Mouse (Mus musculus) A20 (cell line): ENCODE results near the gene Fezf1.

ENCODE experiments used
- DNase-seq: peaks from one replicate; pipeline ENCODE4 v3.0.0-alpha.2; 2011; ENCODE audit warnings: low read depth, low spot score

Fezf1 gene

DNA sequence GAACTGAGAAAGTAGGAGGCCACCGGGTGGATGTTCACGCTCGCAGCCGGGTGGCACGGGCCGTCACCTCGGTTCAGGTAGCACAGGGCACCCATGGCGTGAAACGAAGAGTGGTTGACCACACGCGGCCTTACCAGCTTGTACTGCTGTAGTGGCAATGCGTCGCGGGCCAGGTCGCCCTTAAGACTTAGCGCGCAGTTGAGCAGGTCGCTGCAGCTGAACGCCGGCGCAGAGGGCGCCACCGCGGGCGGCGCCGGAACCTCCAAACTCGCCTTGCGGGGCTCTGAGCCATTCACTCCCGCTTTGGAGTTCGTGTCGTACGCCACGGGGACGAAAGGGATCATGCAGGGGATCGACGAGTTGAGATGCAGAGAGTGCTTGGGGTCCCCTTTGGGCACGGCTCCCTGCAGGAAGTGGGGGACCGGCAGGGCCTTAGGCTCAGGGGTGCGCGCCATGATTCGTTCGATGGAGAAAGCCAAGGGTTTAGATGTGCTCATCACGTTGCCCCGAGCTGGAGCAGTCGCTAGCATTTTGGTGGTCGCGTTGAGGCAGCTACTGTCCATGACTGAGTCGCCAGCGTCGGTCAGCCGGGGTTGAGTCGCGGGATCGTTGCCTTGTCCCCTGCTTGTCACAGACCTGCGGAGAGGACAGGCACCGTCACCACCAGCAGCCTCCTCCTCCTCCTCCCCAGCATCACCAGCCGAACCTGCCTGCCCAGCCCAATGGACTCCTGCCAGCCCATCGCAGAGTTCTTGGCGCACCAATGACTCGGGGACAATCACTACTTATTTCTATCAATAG is 450 bp downstream of the Fezf1 start:
- no peak for DNase-seq

DNA sequence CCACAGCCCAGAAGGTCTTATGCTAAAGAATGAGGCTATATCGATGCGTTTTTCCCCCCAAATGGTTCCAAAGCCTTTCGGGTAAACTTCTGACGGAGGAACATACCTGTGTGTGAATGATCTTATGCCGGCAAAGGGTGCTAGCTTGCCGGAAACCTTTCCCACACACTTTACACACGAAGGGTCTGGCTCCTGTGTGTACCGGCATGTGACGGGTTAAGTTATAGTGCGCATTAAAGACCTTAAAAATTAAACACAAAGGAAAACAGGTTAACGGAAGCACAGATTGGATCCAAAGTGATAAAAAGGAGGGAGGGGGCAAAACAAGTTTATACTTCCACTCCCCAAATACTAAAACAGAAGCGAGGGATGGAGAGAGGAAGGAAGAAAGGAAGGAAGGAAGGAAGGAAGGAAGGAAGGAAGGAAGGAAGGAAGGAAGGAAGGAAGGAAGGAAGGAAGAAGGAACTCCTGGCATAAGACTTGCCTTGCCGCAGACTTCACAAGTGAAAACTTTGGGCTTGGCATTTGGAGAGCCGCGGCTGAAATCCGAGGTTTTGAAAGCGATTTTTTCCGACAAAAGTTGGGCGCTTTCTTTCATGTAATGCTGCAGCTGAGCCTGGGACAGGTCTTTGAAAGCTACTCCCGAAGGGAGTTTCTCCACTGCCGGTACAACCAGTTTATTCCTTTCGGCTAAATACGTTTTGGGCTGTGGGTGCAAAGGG is 1.2 kb downstream of the Fezf1 start:
- no peak for DNase-seq

DNA sequence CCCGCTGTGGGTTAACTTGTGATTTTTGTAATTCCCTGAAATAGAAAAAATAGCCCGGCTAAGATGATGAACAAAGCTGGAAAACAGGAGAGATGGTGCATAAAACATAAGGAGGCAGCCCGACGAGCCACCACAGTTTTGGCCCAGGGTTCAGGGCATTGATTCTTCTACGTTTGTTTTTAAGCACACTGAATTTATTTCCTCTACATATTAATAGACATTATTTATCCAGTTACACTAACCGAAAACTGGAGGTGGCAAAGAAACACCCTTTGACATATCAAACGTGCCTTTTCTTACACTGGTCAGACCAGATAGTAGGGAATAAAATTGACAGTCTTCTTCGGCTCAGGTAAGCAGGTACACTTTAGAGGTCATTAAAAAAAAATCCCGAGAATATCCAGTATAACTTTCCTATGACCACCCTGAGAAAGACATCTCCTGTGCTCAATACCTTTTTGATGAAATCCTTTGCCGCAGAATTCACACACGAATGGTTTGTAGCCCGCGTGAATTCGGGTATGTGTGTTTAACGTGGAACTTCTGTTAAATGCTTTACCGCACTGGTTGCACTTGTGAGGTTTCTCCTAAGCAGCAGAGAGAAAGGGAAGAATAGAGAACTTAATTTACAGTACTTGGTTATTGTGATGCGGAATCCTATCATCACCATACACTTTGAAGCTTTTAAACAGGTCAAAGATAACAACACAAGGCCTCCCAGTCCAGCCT is 1.9 kb downstream of the Fezf1 start:
- no peak for DNase-seq

DNA sequence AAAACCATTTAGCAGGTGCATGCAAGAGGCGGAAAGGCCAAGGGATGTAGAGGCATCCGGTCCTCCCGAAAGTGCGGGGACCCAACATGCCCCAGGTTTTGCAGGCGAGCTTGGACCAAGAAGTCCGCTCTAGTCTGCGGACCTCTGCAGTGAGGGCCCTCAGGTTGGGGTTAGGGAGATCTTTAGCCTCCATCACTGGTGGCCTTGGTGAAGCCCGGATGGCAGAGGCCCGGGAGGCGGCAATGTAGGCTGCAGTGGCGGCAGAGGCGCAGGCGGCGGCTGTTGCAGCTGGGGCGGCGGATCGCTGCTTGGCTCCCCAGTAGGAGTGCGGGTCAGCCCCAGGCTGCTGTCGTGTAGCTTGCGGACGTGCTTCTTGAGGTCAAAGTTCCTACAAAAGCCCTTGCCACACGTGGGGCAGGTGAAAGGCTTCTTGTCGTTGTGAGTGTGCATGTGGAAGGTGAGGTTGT is 2.6 kb downstream of the Fezf1 start:
- DNase-seq = no peak

DNA sequence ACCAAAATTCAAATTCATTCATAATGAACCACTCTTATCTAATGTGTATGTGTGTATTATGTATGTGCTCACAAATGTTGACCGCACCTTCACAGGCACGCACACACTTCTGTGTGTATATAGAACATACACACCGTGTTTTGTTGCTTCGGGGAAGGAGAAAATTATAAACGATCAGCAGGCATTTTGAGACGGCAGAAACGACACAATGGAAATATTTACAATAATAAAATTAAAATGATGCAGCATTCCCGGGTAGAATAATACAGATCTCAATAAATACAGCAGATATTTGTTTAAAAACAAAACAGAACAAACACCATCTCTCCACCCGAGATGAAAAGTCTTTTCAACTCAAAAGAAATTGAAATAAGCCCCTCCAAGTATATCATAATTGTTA is 3.0 kb downstream of the Fezf1 start:
- DNase-seq = no peak

DNA sequence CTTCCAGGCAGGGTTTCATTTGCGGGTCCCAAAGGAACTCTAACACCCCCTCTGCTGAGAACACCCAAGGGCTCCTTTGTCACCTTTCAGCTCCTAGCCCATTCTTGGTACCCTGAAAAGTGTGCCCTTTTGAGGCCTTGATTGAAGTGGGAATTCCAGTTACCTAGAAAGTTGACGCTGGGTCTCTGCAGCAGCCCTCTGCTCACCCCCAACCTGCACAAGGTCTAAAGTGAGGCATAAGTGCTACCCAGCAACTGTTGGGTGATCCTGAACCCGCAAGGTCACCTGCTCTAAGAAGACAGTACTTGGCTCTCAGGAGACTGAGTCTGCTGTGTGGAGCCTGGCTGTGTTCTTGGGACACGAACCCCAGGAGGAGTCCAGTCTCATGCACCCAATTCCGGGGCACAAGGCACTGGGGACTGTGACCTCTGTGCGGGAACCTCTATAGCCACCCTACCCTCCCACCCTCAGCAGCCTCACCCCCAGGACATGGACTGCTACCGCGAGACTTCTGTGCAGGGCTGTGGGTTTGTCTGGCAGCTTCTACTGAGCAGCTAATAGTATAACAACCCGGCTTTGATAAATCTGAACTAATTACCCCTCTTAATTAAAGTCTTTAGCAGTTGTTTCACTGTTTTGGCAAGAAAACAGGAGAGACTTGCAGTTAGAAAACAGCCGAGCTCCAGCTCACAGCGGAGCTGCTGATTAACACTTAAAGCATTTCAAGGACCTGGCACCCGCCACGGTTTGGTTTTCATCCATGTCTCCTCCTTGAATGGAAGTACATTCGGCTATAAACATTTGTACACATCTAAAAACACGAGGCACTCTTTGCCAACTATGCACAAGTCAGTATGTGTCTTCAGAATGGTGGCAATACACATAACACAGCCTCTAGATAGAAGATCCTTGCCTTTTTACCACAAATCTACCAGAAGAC is 4.1 kb downstream of the Fezf1 start:
- DNase-seq = no peak

DNA sequence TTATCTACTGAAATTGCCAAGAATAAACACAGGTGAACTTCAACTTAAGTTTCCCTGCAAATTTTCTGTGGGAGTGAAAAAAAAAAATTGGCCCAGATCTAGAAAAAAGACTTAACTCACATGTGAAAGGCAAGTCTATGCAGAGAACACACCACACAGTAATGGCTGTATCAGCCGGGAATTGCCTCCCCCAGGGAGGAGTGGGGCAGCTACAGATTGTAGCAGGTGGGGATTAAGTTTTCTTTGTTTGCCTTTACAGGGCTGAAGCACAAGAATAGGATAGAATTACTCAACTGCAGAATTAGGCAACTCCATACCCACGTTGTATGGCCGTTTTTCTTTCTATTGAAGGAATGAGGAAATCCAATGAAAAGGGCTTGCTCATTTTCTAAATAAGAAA is 36.7 kb downstream of the Fezf1 start:
- no peak for DNase-seq

DNA sequence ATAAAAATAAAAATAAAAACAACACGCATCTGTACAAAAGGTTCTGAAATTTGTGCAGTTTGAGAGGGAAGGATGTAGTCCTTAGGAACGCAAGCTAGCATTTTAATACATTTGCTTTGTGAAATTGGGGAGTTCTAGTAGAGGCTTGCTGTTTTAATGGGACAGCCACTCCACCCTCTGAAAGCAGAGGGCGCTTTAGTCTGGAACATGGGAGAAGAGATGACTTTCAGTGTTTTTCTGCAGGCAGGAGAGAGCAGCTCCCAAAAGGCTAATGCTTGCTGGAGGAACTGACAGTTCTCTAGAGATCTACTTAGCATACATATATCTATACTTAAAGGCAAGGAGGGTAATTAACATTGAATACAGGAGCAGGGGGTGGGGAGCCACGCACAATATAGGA is 40.4 kb downstream of the Fezf1 start:
- DNase-seq = no peak

DNA sequence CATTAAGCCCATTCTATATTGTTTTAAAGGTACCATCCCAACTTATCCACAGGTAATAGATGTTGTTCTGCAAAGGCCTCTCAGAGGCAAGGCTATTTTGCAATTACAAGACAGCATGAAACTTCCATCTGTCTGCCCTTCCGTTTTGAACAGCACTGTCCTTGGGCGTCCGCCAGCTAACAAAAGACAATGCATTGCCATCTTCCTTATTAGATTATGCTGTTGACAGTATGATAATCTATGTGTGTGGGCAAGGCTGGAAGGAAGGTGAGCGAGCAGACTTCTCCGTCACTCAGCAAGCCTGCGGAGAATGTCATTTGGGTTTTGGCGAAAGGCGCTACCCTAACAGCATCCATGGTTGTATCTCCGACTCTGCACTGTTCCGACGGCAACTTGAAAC is 45.5 kb downstream of the Fezf1 start:
- no peak for DNase-seq
